Mouse (Mus musculus) adrenal gland, postnatal 4 days (tissue): Measurements from ENCODE around the gene Dars. TPM values are rescaled to one million over a fixed set of nuclear protein-coding genes. Genes with fewer than 3 reads are reported as not detected.
"Not testable (repeated sequence)": the region's sequence is repeated elsewhere in the genome, so short reads cannot be mapped to it uniquely, and the experiment has no call there.

Source experiments
- DNase-seq, 2 experiments: peaks; one replicate each; pipeline ENCODE4 v3.0.0; 2021 to 2022; ENCODE audit warnings: low spot score in 2 of 2, mixed read lengths in 2 of 2
- total RNA-seq, 2 experiments: library from RNA; stranded (reverse); gene quantifications; 2 replicates each; pipeline ENCODE4 v1.2.3; 2021

Gene Dars
- total RNA-seq, 2 experiments from 2014 or later: 89.4 to 96.5 TPM

- no peak for DNase-seq
These were observed 58.9 kb downstream of the Dars start for GRCm38 (mm10) chr1:128358276-128358675.

- DNase-seq: no peak
These were observed 59.7 kb downstream of the Dars start for GRCm38 (mm10) chr1:128357452-128357851.

- no peak for DNase-seq
These were observed 64.1 kb downstream of the Dars start for GRCm38 (mm10) chr1:128353092-128353491.

- DNase-seq: no peak
These were observed 72.9 kb downstream of the Dars start for GRCm38 (mm10) chr1:128344232-128344631.

- no peak for DNase-seq
These were observed 79.4 kb downstream of the Dars start for GRCm38 (mm10) chr1:128337708-128338320.

GRCm38 (mm10) chr1:128330313-128330712, 86.9 kb downstream of the Dars start:
- no peak for DNase-seq

GRCm38 (mm10) chr1:128328218-128328617, 89.0 kb downstream of the Dars start, which contains the start of gene Lct:
Gene Lct (minus strand): TSS chr1:128328318.
- DNase-seq: no peak

GRCm38 (mm10) chr1:128327165-128327564, 90.0 kb downstream of the Dars start:
- DNase-seq: no peak

GRCm38 (mm10) chr1:128324776-128325175, 92.4 kb downstream of the Dars start:
- no peak for DNase-seq

GRCm38 (mm10) chr1:128323026-128323643, 94.0 kb downstream of the Dars start:
- DNase-seq: no peak

- DNase-seq: not testable (repeated sequence)
These were observed 97.9 kb downstream of the Dars start for GRCm38 (mm10) chr1:128319266-128319665.

- no peak for DNase-seq
These were observed 102.5 kb downstream of the Dars start for GRCm38 (mm10) chr1:128314665-128315064.

Other genes with a start within 250 kb of the Dars start
- gene Ubxn4, start 173.4 kb downstream of the Dars start, total RNA-seq: 10 to 100 TPM; 65.2 to 67.4 TPM
- under 1 TPM; 0.40 to 0.48 TPM for gene Lct, start 89.0 kb downstream of the Dars start, total RNA-seq
- 100 to 1,000 TPM in 1 of 2 experiments, 10 to 100 TPM in 1; 97.9 to 111 TPM for gene Mcm6, start 57.7 kb downstream of the Dars start, total RNA-seq
- 10 to 100 TPM; 35.9 to 37.7 TPM for gene Cxcr4, start 174.9 kb upstream of the Dars start, total RNA-seq